Mouse (Mus musculus) midbrain, embryonic 14.5 days (tissue): Measurements from ENCODE around the gene Ptcd1. TPM values are rescaled to one million over a fixed set of nuclear protein-coding genes. Genes with fewer than 3 reads are reported as not detected.

Experiments
- ATAC-seq: fragments of 200-750 bp; cut with Nextera tagmentation; 2 replicates; pipeline ENCODE4 v1.8.0; 2017; ENCODE audit warnings: moderate number of reproducible peaks, moderate library complexity; ENCODE audit not compliant: low FRiP score, low TSS enrichment
- DNase-seq: peaks from one replicate; pipeline ENCODE4 v3.0.0-alpha.2; 2015
- H3K27ac ChIP-seq: fragments of 300-500 bp; sonication (generic); replicated peaks from 2 replicates; pipeline ENCODE4 v1.5.1; 2014; ENCODE audit warnings: mild to moderate bottlenecking, low read depth, low read length, moderate library complexity
- H3K27me3 ChIP-seq: fragments of 300-500 bp; sonication (generic); 2 replicates; pipeline ENCODE4 v1.6.1; 2014; ENCODE audit warnings: low read length, control low read depth, mixed read lengths; ENCODE audit not compliant: control insufficient read depth, insufficient read depth
- H3K36me3 ChIP-seq: fragments of 300-500 bp; sonication (generic); 2 replicates; pipeline ENCODE4 v1.6.1; 2014; ENCODE audit warnings: low read length, control low read depth; ENCODE audit not compliant: control insufficient read depth, insufficient read depth
- H3K4me1 ChIP-seq: fragments of 300-500 bp; sonication (generic); 2 replicates; pipeline ENCODE4 v1.6.1; 2014; ENCODE audit warnings: mild to moderate bottlenecking, antibody characterized with exemption, low read length, control low read depth; ENCODE audit not compliant: control insufficient read depth, insufficient read depth
- H3K4me2 ChIP-seq: fragments of 300-500 bp; sonication (generic); 2 replicates; pipeline ENCODE4 v1.6.1; 2014; ENCODE audit warnings: mild to moderate bottlenecking, low read length, moderate library complexity
- H3K4me3 ChIP-seq: fragments of 300-500 bp; sonication (generic); replicated peaks from 2 replicates; pipeline ENCODE4 v1.5.1; 2014; ENCODE audit warnings: low read depth, low read length
- H3K9ac ChIP-seq: fragments of 300-500 bp; sonication (generic); replicated peaks from 2 replicates; pipeline ENCODE4 v1.6.1; 2014; ENCODE audit warnings: mild to moderate bottlenecking, low read length, moderate library complexity
- H3K9me3 ChIP-seq: fragments of 300-500 bp; sonication (generic); 2 replicates; pipeline ENCODE4 v1.6.1; 2016; ENCODE audit warnings: low read length, control low read depth, mixed read lengths; ENCODE audit not compliant: control insufficient read depth
- WGBS: fragments of 180-500 bp; shearing (Covaris S2); extraction: QIAGEN DNeasy Blood & Tissue Kit; methylation state at CpG from one replicate; pipeline ENCODE4 v1.1.7; 2014; 5-methylcytosine and 5-hydroxymethylcytosine counted together
- polyA plus RNA-seq: library from polyadenylated mRNA; unstranded; fragments of >200 nt; fragmentation: Nextera tagmentation; extraction: Ambion mirVana; gene quantifications from 2 replicates; pipeline ENCODE4 v1.2.1, GENCODE M21; 2014

Ptcd1 gene
- polyA plus RNA-seq, 1 experiment from 2014 or later, result 20.2 TPM

DNA sequence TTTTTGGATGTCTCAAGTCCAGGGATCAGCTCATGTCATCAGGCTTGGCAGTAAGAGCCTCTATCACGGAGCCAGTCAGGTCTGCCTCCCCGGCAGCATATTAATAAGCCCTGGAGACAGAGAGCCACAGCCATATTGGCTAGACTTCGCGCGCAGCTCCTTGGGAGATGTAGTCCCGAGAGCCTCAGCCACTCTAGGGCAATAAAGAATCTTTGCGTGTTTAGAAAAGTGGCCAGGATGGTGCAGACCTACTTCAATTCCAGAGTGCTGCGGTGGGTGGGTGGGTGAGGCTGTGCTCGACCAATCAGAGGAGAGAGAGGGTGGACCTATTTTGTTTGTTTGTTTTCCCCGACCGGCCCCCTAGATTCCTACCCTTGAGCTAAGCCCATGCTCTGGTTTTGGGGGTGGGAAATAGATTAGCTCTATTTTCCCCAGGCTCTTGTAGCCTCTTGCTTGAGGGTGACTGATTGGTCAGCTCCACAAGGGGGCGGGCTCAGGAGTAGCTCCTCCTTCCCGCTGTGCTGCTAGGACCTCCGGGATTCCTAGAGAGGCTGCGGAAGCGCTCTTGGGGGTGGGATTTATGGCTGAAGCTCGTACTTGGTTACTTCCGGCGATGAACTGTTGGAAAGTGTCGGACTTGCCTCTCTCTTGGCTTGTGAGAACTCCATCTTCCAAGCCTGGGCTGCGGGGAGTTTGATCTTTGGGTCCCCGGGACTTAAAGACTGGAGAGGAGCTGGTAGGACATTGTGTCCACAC, 37.2 kb upstream of the Ptcd1 start, which contains the start of gene Zkscan5:
Zkscan5 (plus strand) TSS at position 627 of the 756 bp plus-strand sequence.
- DNase-seq, result peak; percentile 98
- WGBS, result under 1% methylated on average over 22 of the region's 22 CpGs
- peak within 1 kb of the TSS; percentile 57 for H3K4me3 ChIP-seq
- ATAC-seq, result peak; percentile 96
- H3K9ac ChIP-seq, result peak within 1 kb of the TSS; percentile 46; the same call in 1 of the 2 replicates
- H3K36me3 ChIP-seq, result no peaks in the 10 kb centered on the region
- peaks cover 18% of the 10 kb centered on the region for H3K4me1 ChIP-seq
- H3K27ac ChIP-seq, result peak within 1 kb of the TSS; percentile 88
- no peaks in the 10 kb centered on the region for H3K9me3 ChIP-seq
- peak within 1 kb of the TSS; percentile 73 for H3K4me2 ChIP-seq
- H3K27me3 ChIP-seq, result no peaks in the 10 kb centered on the region

DNA sequence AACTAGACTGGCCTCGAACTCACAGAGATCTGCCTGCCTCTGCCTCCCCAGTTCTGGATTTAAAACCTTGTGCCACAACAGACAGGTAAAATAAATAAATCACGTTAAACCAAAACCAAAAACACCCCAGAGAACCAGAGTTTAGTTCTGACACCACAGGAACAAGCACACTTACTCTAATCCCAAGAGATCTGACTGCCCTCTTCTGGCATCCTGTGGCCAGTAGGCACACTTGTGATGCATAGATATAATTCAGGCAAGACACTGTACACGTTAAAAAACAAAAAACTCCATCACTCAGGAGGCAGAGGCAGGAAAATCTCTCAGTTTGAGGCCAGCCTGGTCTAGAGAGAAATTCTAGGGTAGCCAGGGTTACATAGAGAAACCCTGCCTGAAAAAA, 35.5 kb upstream of the Ptcd1 start:
- Histone ChIP-seq H3K4me3 (no peak overlapping the region), H3K27me3 (no peaks in the 10 kb centered on the region), H3K36me3 (peaks cover 8% of the 10 kb centered on the region; the same call in 1 of the 2 replicates), H3K9me3 (no peaks in the 10 kb centered on the region), H3K4me2 (no peak overlapping the region), H3K27ac (no peak overlapping the region), H3K4me1 (peaks cover 18% of the 10 kb centered on the region), H3K9ac (no peak overlapping the region)
- 46% methylated on average over 3 of the region's 3 CpGs for WGBS
- no peak for ATAC-seq
- no peak for DNase-seq

DNA sequence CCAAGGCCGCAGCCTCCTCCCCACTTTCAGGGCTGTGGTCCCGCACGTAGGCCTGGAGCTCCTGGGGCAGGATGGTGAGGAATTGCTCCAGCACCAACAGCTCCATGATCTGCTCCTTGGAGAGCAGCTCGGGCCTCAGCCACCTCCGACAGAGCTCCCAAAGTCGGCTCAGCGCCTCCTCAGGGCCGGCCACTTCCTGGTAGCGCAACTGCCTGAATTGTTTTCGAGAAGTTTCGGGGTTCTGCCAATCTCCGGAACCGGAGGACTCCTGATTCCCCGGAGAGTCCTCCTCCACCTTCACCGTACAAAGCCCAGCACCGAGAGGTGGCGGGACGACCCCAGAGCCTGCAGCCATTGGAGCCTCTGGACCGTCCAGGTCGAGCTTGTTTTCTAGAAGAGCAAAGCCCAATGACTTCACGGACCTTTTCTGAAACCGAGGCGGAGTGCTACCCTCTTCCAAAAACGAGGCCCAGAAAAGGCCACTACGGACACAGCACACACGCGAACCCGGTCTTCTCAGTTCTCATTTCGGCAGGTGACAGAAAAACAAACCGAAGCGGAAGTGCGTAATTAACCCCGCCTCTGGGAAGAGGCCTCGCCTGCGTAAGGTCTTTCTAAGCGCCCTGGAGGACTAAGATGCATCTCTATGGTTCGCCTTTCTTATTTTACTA, 34.5 kb upstream of the Ptcd1 start, which contains the start of gene Zkscan14:
Zkscan14 (minus strand) TSS at position 548 of the 671 bp plus-strand sequence.
- Histone ChIP-seq H3K36me3 (peaks cover 8% of the 10 kb centered on the region; the same call in 1 of the 2 replicates), H3K4me3 (peak within 1 kb of the TSS; percentile 82), H3K27ac (peak within 1 kb of the TSS; percentile 63), H3K9me3 (no peaks in the 10 kb centered on the region), H3K9ac (peak within 1 kb of the TSS; percentile 75), H3K4me2 (peak within 1 kb of the TSS; percentile 97), H3K4me1 (peaks cover 18% of the 10 kb centered on the region), H3K27me3 (no peaks in the 10 kb centered on the region)
- peak; percentile 95 for DNase-seq
- peak; percentile 19; the same call in 1 of the 2 replicates for ATAC-seq
- 3% methylated on average over 37 of the region's 37 CpGs for WGBS

DNA sequence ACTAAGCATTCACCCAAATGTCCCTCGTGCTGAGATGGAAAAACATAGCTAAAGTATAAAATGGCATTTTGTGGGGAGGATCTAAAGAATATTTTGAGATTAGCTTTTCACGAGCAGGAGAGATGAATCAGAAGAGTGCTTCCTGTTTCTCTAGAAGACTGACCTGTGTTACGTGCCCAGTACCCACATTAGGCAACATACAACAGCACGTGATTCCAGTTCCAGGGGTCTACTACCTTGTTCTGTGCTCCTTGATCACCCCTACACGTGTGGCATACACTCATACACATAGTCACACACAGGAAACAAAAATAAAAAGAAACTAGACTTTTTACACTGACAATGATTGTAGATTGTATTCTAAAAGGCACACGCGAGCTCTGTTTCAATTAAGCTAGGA, 33.5 kb upstream of the Ptcd1 start:
- Histone ChIP-seq H3K4me2 (peak overlapping the region; percentile 97), H3K36me3 (peaks cover 16% of the 10 kb centered on the region), H3K9me3 (no peaks in the 10 kb centered on the region), H3K9ac (no peak overlapping the region), H3K4me1 (peaks cover 15% of the 10 kb centered on the region), H3K27ac (no peak overlapping the region), H3K27me3 (no peaks in the 10 kb centered on the region), H3K4me3 (peak overlapping the region; percentile 82; the same call in 1 of the 2 replicates)
- no peak for DNase-seq
- ATAC-seq, result no peak
- WGBS, result 79% methylated on average over 7 of the region's 7 CpGs

DNA sequence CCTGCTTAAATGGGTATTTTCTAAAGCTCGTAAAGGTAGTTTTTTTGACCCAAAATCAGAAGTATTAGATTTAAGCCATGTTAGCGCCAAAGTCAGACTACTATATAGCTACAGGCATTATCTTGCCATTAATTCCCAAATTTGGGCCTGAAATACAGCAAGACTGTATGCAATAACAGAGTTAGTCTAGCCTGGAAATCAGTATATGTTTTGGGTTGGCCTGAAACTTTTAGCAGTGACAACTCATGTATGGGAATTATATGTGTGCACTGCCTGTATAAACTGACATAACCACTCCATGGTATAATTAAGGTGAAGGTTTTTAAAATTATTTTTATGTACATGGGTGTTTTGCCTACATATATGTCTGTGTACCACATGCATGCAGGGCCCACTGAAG, 25.1 kb upstream of the Ptcd1 start, which contains the start of gene Atp5j2:
Atp5j2 (minus strand) TSS at position 101 of the 400 bp plus-strand sequence.
- no peak for ATAC-seq
- Histone ChIP-seq H3K36me3 (peaks cover 31% of the 10 kb centered on the region), H3K9me3 (no peaks in the 10 kb centered on the region), H3K4me1 (peaks cover 15% of the 10 kb centered on the region), H3K4me3 (peak within 1 kb of the TSS; percentile 88), H3K27me3 (no peaks in the 10 kb centered on the region), H3K4me2 (peak within 1 kb of the TSS; percentile 88), H3K9ac (peak within 1 kb of the TSS; percentile 82), H3K27ac (peak within 1 kb of the TSS; percentile 85)
- 86% methylated on average over 2 of the region's 2 CpGs for WGBS
- no peak for DNase-seq

DNA sequence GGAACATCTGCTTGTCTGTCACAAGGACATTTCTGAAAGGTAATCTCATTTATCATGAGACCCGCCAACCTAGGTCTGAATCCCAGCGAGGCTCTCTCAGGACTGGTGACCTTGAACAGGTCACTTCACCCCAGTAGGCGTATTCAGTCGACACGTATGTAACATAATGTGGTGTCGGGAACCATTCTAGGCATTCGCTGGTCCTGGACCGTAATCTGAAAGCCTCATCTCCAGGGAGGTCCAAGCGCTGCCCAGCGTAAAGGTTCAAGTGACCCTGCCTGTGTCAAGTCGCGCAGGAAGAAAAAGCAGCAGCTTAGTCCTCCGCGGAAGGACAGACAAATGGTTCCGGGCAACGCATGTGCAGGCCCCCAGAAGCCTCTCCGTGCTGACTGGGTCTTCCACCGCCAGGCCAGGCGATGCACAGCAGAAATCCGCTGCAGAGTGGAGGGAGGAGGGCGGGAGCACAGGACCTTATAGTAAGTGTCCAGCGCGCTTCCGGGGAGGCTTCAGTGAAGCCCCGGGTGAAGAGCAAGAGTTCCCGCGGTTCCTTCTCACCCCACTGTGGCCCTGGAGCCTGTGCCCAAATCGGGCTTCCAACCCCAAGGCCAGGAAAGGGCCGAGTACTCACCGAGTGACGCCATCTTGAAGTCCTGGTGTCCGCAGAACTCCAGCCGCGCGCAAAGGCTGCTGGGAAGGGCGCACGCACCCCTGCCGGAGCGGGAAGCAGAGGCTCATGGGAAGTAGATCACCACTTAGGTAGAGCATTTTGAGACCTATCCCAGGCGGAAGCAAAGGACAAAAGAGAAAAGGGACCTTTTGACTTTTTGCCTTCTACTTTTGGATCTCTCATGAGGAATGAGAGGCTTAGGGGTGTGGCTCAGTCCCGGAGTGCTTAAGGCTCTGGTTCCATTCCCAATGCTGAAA, 24.2 kb upstream of the Ptcd1 start:
- WGBS, result under 1% methylated on average over 41 of the region's 41 CpGs

DNA sequence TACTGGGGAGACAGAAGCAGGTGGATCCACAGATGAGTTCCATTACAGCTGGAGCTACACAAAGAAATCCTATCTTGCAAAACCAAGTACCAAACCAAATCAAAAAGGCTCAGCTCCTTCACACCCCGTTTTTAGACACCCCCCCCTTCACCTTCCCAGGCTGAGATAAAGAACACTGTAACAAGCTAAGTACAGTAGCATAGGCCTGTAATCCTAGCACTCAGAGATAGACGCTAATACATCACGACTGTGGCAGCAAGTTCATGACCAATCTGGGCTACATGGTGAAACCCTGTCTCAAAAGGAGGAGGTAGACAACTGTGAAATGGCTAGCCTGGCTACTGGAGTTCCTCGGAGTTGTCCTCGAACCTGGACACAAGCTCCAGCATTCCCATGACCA, 23.5 kb upstream of the Ptcd1 start:
- Histone ChIP-seq H3K27ac (no peak overlapping the region), H3K4me1 (peaks cover 15% of the 10 kb centered on the region), H3K4me2 (peak overlapping the region; percentile 88), H3K36me3 (peaks cover 40% of the 10 kb centered on the region), H3K9ac (peak overlapping the region; percentile 82), H3K9me3 (no peaks in the 10 kb centered on the region), H3K4me3 (peak overlapping the region; percentile 88), H3K27me3 (no peaks in the 10 kb centered on the region)
- DNase-seq (no peak), ATAC-seq (no peak)
- 68% methylated on average over 5 of the region's 5 CpGs for WGBS

More for the DNA sequence above, 24.2 kb upstream of the Ptcd1 start:
- peak overlapping the region; percentile 88 for H3K4me3 ChIP-seq
- H3K9me3 ChIP-seq, result no peaks in the 10 kb centered on the region
- DNase-seq, result peak; percentile 96
- H3K27ac ChIP-seq, result peak overlapping the region; percentile 85
- peaks cover 15% of the 10 kb centered on the region for H3K4me1 ChIP-seq
- H3K27me3 ChIP-seq, result no peaks in the 10 kb centered on the region
- H3K9ac ChIP-seq, result peak overlapping the region; percentile 82
- peaks cover 39% of the 10 kb centered on the region for H3K36me3 ChIP-seq
- peak; percentile 91 for ATAC-seq
- peak overlapping the region; percentile 88 for H3K4me2 ChIP-seq

DNA sequence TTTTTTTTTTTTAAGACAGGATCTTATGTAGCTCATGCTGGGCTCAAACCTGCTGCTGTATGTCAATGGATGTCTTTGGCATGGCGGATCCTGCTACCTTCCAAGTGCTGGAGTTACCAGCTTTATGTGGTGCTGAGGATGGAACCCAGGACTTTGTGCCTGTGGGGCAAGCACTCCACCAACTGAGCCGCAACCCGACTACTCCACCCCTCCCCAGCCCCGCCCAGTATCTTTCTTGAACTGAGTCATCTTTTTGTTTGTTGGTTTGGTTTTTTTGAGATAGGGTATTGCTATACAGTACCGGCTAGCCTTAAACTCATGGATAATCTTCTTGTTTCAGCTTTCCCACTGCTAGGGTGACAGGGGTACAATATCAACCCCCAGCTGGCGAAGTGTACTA, 22.5 kb upstream of the Ptcd1 start:
- Histone ChIP-seq H3K4me3 (no peak overlapping the region), H3K9me3 (no peaks in the 10 kb centered on the region), H3K36me3 (peaks cover 39% of the 10 kb centered on the region), H3K4me2 (peak overlapping the region; percentile 88; the same call in 1 of the 2 replicates), H3K27ac (no peak overlapping the region), H3K27me3 (no peaks in the 10 kb centered on the region), H3K4me1 (peaks cover 15% of the 10 kb centered on the region), H3K9ac (no peak overlapping the region)
- 96% methylated on average over 6 of the region's 6 CpGs for WGBS
- no peak for ATAC-seq
- no peak for DNase-seq
